9 mouse cellular contexts compared by ENCODE assay signal in the genomic region with DNA sequence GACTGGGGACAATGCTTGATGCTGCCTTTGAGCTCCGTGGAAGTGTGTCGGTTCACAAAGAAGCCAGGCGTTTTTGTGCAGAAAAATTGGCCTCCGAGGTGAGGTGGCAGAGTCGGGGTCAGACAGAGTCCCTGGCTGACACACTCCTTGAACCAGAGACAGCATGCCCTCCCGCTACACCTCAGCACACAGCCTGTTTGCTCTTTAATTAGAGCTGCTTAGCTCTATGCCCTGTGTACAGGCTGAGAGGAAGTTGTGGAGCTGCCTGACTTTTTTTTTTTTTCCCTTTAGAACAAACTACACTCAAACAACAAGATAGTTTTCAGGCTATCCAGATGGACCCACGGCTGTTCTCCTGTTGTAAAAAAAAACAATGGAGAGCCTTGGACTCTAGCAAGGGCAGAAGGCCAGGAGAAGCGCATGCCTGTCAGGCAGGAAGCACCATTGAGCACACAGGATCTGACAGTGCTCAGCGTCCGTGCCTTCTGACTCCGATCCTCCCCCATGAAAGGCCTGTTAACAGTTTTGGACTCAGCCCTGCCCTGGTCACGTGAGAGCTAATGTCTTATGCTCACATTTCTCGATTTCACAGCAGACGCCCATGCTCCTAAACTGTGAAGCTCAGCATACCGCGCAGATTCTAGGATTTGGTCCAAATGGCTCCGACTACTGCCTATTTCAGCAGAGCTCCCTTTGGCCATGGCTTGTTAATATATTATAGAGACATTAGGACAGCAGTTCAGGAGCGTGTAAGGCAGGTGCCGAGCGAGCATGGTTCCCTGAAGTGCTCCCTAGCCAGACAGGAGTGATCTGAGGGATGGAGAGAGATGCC. TPM values are rescaled to one million over a fixed set of nuclear protein-coding genes. Genes with fewer than 3 reads are reported as not detected.
DNase-seq lines count a peak whose midpoint lies in the region; ATAC-seq lines count a peak whose summit lies in the region.
"Had no signal": no experiment of that assay in that cellular context is flagged by ENCODE, and none has a peak within 500 bp of the region (broad histone marks: within the 10 kb centered on the region; RNA-seq: fewer than 3 reads in every experiment).

No protein-coding gene starts in this region.

- WGBS in forebrain, embryonic 13.5 days: 40% methylated on average over 20 of the region's 20 CpGs
- WGBS in forebrain, embryonic 12.5 days: 47% methylated on average over 20 of the region's 20 CpGs
- 46% methylated on average over 20 of the region's 20 CpGs for WGBS in lung, embryonic 16.5 days

- H3K4me1 ChIP-seq in forebrain, embryonic 13.5 days: peaks cover 17% of the 10 kb centered on the region
- H3K4me1 ChIP-seq in forebrain, embryonic 12.5 days: peaks cover 13% of the 10 kb centered on the region
- H3K4me1 ChIP-seq in lung, embryonic 16.5 days (replicated peaks; ENCODE audit: control insufficient read depth, insufficient read depth, low read length): no peaks in the 10 kb centered on the region

- peak overlapping the region; percentile 3; the same call in 1 of the 2 replicates for H3K4me2 ChIP-seq in forebrain, embryonic 13.5 days
- no peak overlapping the region for H3K4me2 ChIP-seq in forebrain, embryonic 12.5 days
- 0 out of 2 replicates have a peak overlapping the region, but pooled peaks have one; percentile 6 for H3K4me2 ChIP-seq in lung, embryonic 16.5 days (ENCODE audit: low read depth, low read length)

- peak; percentile 74 for DNase-seq in cerebellum, adult 9-10 months
- peak; percentile 45 for DNase-seq in gastrocnemius, postnatal 10 days
- DNase-seq in kidney, postnatal 10 days: peak; percentile 76
- peak; percentile 50 for DNase-seq in right cerebral cortex, postnatal 25 days

- H3K9me3 ChIP-seq in forebrain, embryonic 13.5 days (replicated peaks): no peaks in the 10 kb centered on the region
- H3K9me3 ChIP-seq in forebrain, embryonic 12.5 days: no peaks in the 10 kb centered on the region
- H3K9me3 ChIP-seq in lung, embryonic 16.5 days (ENCODE audit: control insufficient read depth, low read length): no peaks in the 10 kb centered on the region

- no peaks in the 10 kb centered on the region for H3K36me3 ChIP-seq in forebrain, embryonic 13.5 days (ENCODE audit: poor library complexity, severe bottlenecking)
- H3K36me3 ChIP-seq in forebrain, embryonic 12.5 days (replicated peaks): no peaks in the 10 kb centered on the region
- no peaks in the 10 kb centered on the region for H3K36me3 ChIP-seq in lung, embryonic 16.5 days (ENCODE audit: control insufficient read depth, insufficient read depth, low read length)

- H3K9ac ChIP-seq in forebrain, embryonic 13.5 days: no peak overlapping the region
- H3K9ac ChIP-seq in forebrain, embryonic 12.5 days: no peak overlapping the region
- no peak overlapping the region for H3K9ac ChIP-seq in lung, embryonic 16.5 days (ENCODE audit: low read length)

- peak overlapping the region; percentile 35; the same call in 1 of the 2 replicates for H3K27ac ChIP-seq in forebrain, embryonic 13.5 days
- no peak overlapping the region for H3K27ac ChIP-seq in forebrain, embryonic 12.5 days
- no peak overlapping the region for H3K27ac ChIP-seq in lung, embryonic 16.5 days (ENCODE audit: low read length)

- H3K27me3 ChIP-seq in forebrain, embryonic 13.5 days: no peaks in the 10 kb centered on the region
- H3K27me3 ChIP-seq in forebrain, embryonic 12.5 days: no peaks in the 10 kb centered on the region
- H3K27me3 ChIP-seq in lung, embryonic 16.5 days (ENCODE audit: control insufficient read depth, insufficient read depth, low read depth, low read length): no peaks in the 10 kb centered on the region

- peak; percentile 56 for ATAC-seq in forebrain, embryonic 13.5 days
- no peak for ATAC-seq in forebrain, embryonic 12.5 days (ENCODE audit: low FRiP score)
- peak; percentile 85 for ATAC-seq in lung, embryonic 16.5 days (ENCODE audit: low read depth)
- ATAC-seq in megakaryocyte progenitor cell, adult 5-6 weeks (replicated peaks; ENCODE audit: poor library complexity): no peak

- no peak overlapping the region for H3K4me3 ChIP-seq in forebrain, embryonic 13.5 days
- no peak overlapping the region for H3K4me3 ChIP-seq in forebrain, embryonic 12.5 days (replicated peaks)
- H3K4me3 ChIP-seq in lung, embryonic 16.5 days (ENCODE audit: low read length): no peak overlapping the region
- H3K4me3 ChIP-seq: myocyte had no signal

RNA-seq across cellular contexts. Expression of gene Nmnat3, which starts 42.3 kb away (rescaled TPM):
- 2.0 and 2.3 TPM in 2 replicates for polyA plus RNA-seq in forebrain, embryonic 13.5 days (2015; fragmentation: Nextera tagmentation; extraction: Ambion mirVana)
- polyA plus RNA-seq in forebrain, embryonic 12.5 days (2016; fragmentation: Nextera tagmentation; extraction: Ambion mirVana): 2.4 and 3.0 TPM in 2 replicates
- 10 to 100 TPM; 11.9 TPM for total RNA-seq in gastrocnemius, postnatal 10 days (2021)
- 7.0 and 7.6 TPM in 2 replicates for polyA plus RNA-seq in lung, embryonic 16.5 days (2015; fragmentation: Nextera tagmentation; extraction: Ambion mirVana)
- total RNA-seq in megakaryocyte progenitor cell, adult 5-6 weeks (2015): 13.3 and 22.5 TPM in 2 replicates
- total RNA-seq in megakaryocyte progenitor cell, adult 5-6 weeks (2017): 16.2 and 17.0 TPM in 2 replicates

Comparison
In these comparisons a context has a peak if more than half of its experiments do, and no peak if none do; other contexts are left out.
1. ATAC-seq: peak in forebrain, embryonic 13.5 days (single experiment) and lung, embryonic 16.5 days (single experiment); none in forebrain, embryonic 12.5 days (single experiment) and megakaryocyte progenitor cell, adult 5-6 weeks (single experiment).
2. Peak in every context shown above with its lines, with median percentiles within 50 percentile points of each other: DNase-seq.